Mouse (Mus musculus) lung, embryonic 15.5 days (tissue): Measurements from ENCODE around the gene Hbb-bh2. TPM values are rescaled to one million over a fixed set of nuclear protein-coding genes. Genes with fewer than 3 reads are reported as not detected.
"Not testable (repeated sequence)": the region's sequence is repeated elsewhere in the genome, so short reads cannot be mapped to it uniquely, and the experiment has no call there.

ENCODE experiments used
- ATAC-seq: fragments of 200-750 bp; cut with Nextera tagmentation; 2 replicates; pipeline ENCODE4 v1.8.0; 2017; ENCODE audit warnings: moderate number of reproducible peaks, borderline replicate concordance; ENCODE audit not compliant: low FRiP score, low TSS enrichment; ENCODE audit errors: extremely low read depth
- H3K27ac ChIP-seq: fragments of 300-500 bp; sonication (generic); 2 replicates; pipeline ENCODE4 v1.5.1; 2015; ENCODE audit warnings: moderate library complexity, mild to moderate bottlenecking, inconsistent platforms
- H3K27me3 ChIP-seq: fragments of 300-500 bp; sonication (generic); 2 replicates; pipeline ENCODE4 v1.6.1; 2015; ENCODE audit warnings: inconsistent platforms
- H3K36me3 ChIP-seq: fragments of 300-500 bp; sonication (generic); 2 replicates; pipeline ENCODE4 v1.6.1; 2015; ENCODE audit warnings: inconsistent platforms
- H3K4me1 ChIP-seq: fragments of 300-500 bp; sonication (generic); 2 replicates; pipeline ENCODE4 v1.6.1; 2015; ENCODE audit warnings: inconsistent platforms
- H3K4me2 ChIP-seq: fragments of 300-500 bp; sonication (generic); 2 replicates; pipeline ENCODE4 v1.6.1; 2015; ENCODE audit warnings: inconsistent platforms, mild to moderate bottlenecking, moderate library complexity
- H3K4me3 ChIP-seq: fragments of 300-500 bp; sonication (generic); 2 replicates; pipeline ENCODE4 v1.5.1; 2015; ENCODE audit warnings: mild to moderate bottlenecking, inconsistent platforms
- H3K9ac ChIP-seq: fragments of 300-500 bp; sonication (generic); 2 replicates; pipeline ENCODE4 v1.6.1; 2015; ENCODE audit warnings: inconsistent platforms
- H3K9me3 ChIP-seq: fragments of 300-500 bp; sonication (generic); 2 replicates; pipeline ENCODE4 v1.6.1; 2016; ENCODE audit warnings: inconsistent platforms
- WGBS: fragments of 180-500 bp; shearing (Covaris S2); methylation state at CpG from one replicate; pipeline ENCODE4 v1.1.7; 2015; 5-methylcytosine and 5-hydroxymethylcytosine counted together
- polyA plus RNA-seq: library from polyadenylated mRNA; unstranded; fragments of >200 nt; fragmentation: Nextera tagmentation; extraction: Ambion mirVana; gene quantifications from 2 replicates; pipeline ENCODE4 v1.2.1, GENCODE M21; 2015

The Hbb-bh2 gene
- polyA plus RNA-seq, 1 experiment from 2014 or later: not detected

DNA sequence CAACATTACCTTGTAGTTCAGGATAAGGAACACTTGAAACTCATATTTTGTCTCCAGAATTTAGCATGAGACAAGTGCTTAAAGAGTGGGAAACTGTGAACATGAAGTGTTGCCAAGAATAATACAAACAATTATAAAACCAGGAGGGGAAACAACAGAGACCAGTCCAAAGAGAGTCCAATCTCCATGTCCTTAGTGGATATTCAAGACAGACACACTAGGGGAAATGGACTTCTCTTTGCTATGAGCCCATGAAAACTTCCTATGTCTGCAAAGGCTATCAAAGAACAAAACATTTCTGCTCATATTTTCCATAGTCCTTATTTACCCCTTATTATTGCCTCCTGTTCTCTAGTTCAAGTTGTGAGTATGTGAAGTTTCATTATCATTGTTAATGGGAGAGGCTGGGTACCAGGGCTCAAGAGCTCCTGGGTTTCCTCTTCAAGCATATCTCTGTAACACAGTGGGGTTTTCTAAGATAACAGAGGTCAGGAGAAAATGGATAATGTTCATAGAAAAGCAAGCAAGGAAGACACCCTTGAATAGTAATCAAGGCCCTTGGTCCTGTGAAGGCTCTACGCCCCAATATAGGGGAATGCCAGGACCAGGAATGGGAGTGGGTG, 29.0 kb downstream of the Hbb-bh2 start:
- H3K36me3 ChIP-seq: no peaks in the 10 kb centered on the region
- H3K4me2 ChIP-seq: no peak overlapping the region
- no peak overlapping the region for H3K9ac ChIP-seq
- WGBS: 84% methylated on average over 1 of the region's 1 CpGs
- H3K4me1 ChIP-seq: no peaks in the 10 kb centered on the region
- H3K9me3 ChIP-seq: no peaks in the 10 kb centered on the region
- no peak overlapping the region for H3K4me3 ChIP-seq
- H3K27ac ChIP-seq: no peak overlapping the region
- no peak for ATAC-seq
- H3K27me3 ChIP-seq: no peaks in the 10 kb centered on the region

DNA sequence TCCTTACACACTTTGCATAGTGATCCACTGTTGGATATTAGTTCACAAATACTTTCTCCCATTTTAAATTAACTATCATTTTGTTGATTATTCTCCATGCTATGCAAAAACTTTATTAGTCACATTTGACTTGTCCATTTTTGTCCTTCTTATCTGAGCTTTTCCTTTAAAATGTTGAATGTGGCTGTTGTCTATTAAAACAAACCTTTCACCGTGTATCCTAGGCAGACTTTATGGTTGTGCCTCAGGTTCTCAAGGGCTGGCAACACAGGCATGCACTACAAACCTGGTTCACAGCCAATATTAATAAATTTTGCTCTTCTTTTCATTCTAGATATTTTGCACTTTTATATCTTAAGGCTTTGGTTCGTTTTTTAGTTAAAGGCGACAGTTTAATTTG, 29.6 kb downstream of the Hbb-bh2 start:
- Histone ChIP-seq H3K27ac (no peak overlapping the region), H3K9me3 (no peaks in the 10 kb centered on the region), H3K27me3 (no peaks in the 10 kb centered on the region), H3K4me3 (no peak overlapping the region), H3K4me2 (no peak overlapping the region), H3K36me3 (no peaks in the 10 kb centered on the region), H3K4me1 (no peaks in the 10 kb centered on the region), H3K9ac (no peak overlapping the region)
- 70% methylated on average over 3 of the region's 3 CpGs for WGBS
- no peak for ATAC-seq

DNA sequence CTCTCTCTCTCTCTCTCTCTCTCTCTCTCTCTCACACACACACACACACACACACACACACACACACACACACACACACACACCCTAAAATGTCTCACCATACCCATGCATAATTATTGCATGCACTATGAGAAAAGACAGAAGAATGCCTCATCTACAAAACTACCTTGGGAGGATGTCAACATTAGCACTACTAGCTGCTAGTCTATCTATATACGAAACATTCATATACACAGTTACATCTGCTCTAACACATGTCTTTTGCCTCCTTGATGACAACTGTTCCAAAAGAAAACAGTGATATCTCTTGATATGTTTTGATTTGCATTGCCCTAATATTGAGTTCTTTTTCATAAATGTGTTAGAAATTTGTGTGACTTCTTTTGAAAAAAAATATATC, 30.0 kb downstream of the Hbb-bh2 start:
- Histone ChIP-seq H3K4me1 (no peaks in the 10 kb centered on the region), H3K4me3 (no peak overlapping the region), H3K27me3 (no peaks in the 10 kb centered on the region), H3K4me2 (no peak overlapping the region), H3K9me3 (no peaks in the 10 kb centered on the region), H3K36me3 (no peaks in the 10 kb centered on the region), H3K9ac (no peak overlapping the region), H3K27ac (no peak overlapping the region)
- WGBS: 71% methylated on average over 1 of the region's 1 CpGs
- no peak for ATAC-seq

DNA sequence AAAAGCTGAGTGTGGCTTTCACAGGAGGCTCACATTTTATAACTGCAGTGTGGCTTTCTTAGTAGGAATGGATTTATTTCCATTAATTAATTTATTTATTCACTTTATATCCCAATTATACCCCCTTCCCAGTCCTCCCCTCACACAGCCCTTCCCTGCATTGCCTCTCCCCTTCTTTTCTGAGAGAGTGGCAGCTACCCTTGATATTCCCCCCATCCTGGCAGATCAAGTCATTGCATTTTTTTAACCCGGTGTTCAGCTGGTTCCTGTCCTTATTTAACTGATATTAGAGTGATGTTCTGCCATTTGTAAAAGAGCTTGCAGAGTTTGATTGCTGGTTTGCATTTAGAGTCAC, 30.5 kb downstream of the Hbb-bh2 start:
- Histone ChIP-seq H3K4me3 (no peak overlapping the region), H3K36me3 (no peaks in the 10 kb centered on the region), H3K9me3 (no peaks in the 10 kb centered on the region), H3K4me1 (no peaks in the 10 kb centered on the region), H3K27ac (no peak overlapping the region), H3K27me3 (no peaks in the 10 kb centered on the region), H3K9ac (no peak overlapping the region), H3K4me2 (no peak overlapping the region)
- ATAC-seq: no peak
- WGBS: 48% methylated on average over 1 of the region's 1 CpGs

DNA sequence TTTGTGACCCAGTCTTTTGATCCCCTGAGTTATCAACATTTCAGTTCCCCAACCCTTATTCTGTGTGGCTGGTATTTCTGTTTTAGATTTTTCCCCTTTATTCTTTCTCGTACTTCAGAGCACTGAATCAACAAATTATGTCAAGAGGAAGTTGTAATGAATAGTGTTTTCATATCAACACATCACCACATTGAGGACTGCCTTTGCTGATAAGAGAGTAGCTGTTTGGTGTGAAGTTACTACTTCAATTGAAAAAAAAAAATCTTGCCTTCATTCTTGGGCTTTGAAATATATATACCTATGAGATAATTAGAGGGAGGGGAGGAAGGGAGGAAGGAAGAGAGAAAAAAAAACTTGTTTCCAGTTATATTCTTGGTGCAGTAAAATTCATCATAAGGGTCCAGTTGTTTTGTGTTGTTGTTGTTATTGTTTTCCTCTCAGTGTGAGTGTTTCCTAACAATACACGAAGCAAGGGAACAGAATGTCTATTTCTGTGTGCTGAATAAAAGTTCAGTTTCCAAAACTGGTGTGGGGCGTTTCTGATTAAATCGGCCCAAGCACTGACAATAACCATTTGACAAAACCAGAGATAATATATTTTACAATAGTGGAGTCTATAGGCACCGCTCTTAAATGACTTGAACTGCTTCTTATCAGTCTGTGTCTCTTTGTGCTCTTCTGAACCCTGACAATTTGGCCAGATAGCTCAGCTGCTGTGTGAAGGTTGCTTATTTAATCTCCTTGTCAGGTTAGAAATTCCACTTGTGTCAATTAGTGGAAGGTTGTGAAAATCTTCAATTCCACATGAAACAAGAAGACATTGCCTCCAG, 31.1 kb downstream of the Hbb-bh2 start:
- Histone ChIP-seq H3K27ac (no peak overlapping the region), H3K4me2 (no peak overlapping the region), H3K4me3 (no peak overlapping the region), H3K27me3 (no peaks in the 10 kb centered on the region), H3K36me3 (no peaks in the 10 kb centered on the region), H3K4me1 (no peaks in the 10 kb centered on the region), H3K9me3 (no peaks in the 10 kb centered on the region), H3K9ac (no peak overlapping the region)
- WGBS: 43% methylated on average over 5 of the region's 5 CpGs
- ATAC-seq: no peak

DNA sequence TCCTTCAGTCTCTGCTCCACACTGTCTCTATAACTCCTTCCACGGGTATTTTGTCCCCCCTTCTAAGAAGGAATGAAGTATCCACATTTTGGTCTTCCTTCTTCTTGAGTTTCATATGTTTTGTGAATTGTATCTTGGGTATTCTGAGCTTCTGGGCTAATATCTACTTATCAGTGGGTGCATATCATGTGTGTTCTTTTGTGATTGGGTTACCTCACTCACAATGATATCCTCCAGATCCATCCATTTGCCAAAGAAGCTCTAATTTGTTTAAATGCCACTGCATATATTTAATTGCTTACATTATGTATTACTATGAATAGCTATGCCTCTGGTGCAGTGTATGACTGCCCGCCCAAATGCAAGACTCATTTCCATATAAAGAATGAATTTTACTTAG, 32.2 kb downstream of the Hbb-bh2 start:
- not testable (repeated sequence) for H3K27ac ChIP-seq, ATAC-seq, H3K9me3 ChIP-seq, H3K9ac ChIP-seq, H3K4me2 ChIP-seq, H3K4me3 ChIP-seq, H3K4me1 ChIP-seq, H3K27me3 ChIP-seq, H3K36me3 ChIP-seq
- WGBS: 77% methylated on average over 2 of the region's 2 CpGs

DNA sequence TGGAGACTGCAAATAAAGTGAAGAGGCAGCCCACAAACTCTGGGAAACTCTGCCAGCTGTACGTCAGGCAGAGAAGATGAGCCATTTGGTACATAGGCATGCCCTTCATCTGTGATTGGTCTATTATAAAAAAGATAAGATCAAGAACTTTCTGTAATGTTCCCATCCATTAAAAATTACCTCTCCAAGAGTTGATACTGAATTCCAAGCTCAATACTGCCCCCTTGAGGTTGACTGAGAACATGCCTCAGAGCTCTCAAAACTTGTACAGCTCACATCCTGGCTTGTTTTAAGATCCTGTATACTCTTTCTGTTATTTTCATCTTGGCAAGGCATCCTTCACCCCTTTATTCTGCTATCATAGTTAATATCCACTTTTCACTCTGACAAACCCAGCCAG, 33.5 kb downstream of the Hbb-bh2 start:
- Histone ChIP-seq H3K27ac (no peak overlapping the region), H3K9ac (no peak overlapping the region), H3K4me3 (no peak overlapping the region), H3K36me3 (no peaks in the 10 kb centered on the region), H3K9me3 (no peaks in the 10 kb centered on the region), H3K4me1 (no peaks in the 10 kb centered on the region), H3K27me3 (no peaks in the 10 kb centered on the region), H3K4me2 (no peak overlapping the region)
- ATAC-seq: no peak
- WGBS: 68% methylated on average over 1 of the region's 1 CpGs

DNA sequence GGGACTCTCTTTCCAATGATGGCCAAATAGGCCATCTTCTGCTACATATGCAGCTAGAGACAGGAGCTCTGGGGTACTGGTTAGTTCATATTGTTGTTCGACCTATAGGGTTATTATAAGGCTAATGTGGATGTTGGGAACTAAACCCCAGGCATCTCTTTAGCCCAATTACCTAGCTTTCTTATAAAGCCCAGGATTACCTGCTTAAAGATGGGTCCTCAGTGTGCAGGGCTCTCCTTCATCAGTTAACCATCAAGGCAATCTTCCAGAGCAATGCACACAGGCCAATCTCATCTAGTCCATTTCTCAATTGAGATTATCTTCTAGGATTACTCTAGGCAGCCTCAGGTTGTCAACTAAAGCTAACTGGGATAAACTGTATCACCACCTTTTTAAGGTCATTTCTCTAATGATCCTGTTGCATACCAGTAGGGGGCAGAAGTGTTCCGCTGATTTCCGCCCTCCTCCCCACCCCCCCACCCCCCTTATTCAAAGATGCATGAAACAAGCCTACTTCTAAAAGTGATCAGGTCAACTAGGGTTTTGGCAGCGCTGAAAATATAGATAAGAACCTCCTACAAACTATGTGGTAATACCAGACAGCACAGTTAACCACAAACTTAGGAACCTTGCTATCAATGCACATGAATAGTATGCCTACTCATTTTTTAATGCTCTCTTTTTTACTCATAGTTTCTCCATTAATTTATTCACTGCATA, 47.5 kb downstream of the Hbb-bh2 start:
- H3K4me2 ChIP-seq: no peak overlapping the region
- H3K27ac ChIP-seq: no peak overlapping the region
- H3K9ac ChIP-seq: no peak overlapping the region
- H3K36me3 ChIP-seq: no peaks in the 10 kb centered on the region
- H3K9me3 ChIP-seq: no peaks in the 10 kb centered on the region
- H3K4me3 ChIP-seq: no peak overlapping the region
- WGBS: 25% methylated on average over 4 of the region's 4 CpGs
- no peak for ATAC-seq
- H3K4me1 ChIP-seq: no peaks in the 10 kb centered on the region
- no peaks in the 10 kb centered on the region for H3K27me3 ChIP-seq

DNA sequence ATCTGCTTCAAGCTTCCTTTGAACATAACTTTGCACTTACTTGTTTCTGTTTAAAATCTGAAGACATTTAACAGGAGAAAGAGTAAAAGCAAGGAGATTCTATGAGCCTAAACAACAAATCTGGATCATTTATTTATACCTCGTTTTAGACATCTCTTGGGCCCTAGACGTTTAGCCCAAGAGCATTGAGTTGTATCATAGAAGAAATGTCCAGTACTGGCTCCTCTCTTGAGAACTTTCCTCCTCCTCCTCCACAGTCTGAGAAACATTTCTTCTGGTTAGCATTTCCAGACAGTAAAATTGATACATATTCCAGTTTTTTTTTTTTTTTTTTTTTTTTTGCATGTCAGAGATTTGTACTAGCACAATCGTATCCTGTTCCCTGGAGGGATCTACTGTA, 48.6 kb downstream of the Hbb-bh2 start, which contains the start of gene Olfr67:
Olfr67 (minus strand) TSS at position 101 of the 400 bp plus-strand sequence.
- no peak within 1 kb of the TSS for H3K27ac ChIP-seq
- H3K9ac ChIP-seq: no peak within 1 kb of the TSS
- H3K27me3 ChIP-seq: no peaks in the 10 kb centered on the region
- no peaks in the 10 kb centered on the region for H3K4me1 ChIP-seq
- no peak for ATAC-seq
- no peaks in the 10 kb centered on the region for H3K36me3 ChIP-seq
- no peak within 1 kb of the TSS for H3K4me2 ChIP-seq
- WGBS: 55% methylated on average over 3 of the region's 3 CpGs
- no peaks in the 10 kb centered on the region for H3K9me3 ChIP-seq
- no peak within 1 kb of the TSS for H3K4me3 ChIP-seq

Other genes starting within 250 kb of the Hbb-bh2 start
- not detected in 2 replicates for gene Olfr619, start 239.9 kb downstream of the Hbb-bh2 start, polyA plus RNA-seq
- gene Olfr620, start 228.0 kb downstream of the Hbb-bh2 start, polyA plus RNA-seq: not detected in 2 replicates
- not detected in 2 replicates for gene Olfr622, start 197.8 kb downstream of the Hbb-bh2 start, polyA plus RNA-seq
- gene Olfr623, start 176.8 kb downstream of the Hbb-bh2 start, polyA plus RNA-seq: not detected in 2 replicates
- gene Olfr624, start 169.3 kb downstream of the Hbb-bh2 start, polyA plus RNA-seq: 0.04 TPM in 1 of 2 replicates, not detected in the other
- not detected in 2 replicates for gene Olfr625-ps1, start 157.8 kb downstream of the Hbb-bh2 start, polyA plus RNA-seq
- gene Olfr243, start 125.8 kb downstream of the Hbb-bh2 start, polyA plus RNA-seq: not detected in 2 replicates
- not detected in 2 replicates for gene Olfr628, start 110.1 kb downstream of the Hbb-bh2 start, polyA plus RNA-seq
- gene Olfr629, start 95.6 kb downstream of the Hbb-bh2 start, polyA plus RNA-seq: not detected in 2 replicates
- not detected in 2 replicates for gene Olfr630, start 83.2 kb downstream of the Hbb-bh2 start, polyA plus RNA-seq
- not detected in 2 replicates for gene Olfr69, start 68.9 kb downstream of the Hbb-bh2 start, polyA plus RNA-seq
- gene Olfr68, start 60.8 kb downstream of the Hbb-bh2 start, polyA plus RNA-seq: not detected in 2 replicates
- not detected in 2 replicates for gene Olfr67, start 48.7 kb downstream of the Hbb-bh2 start, polyA plus RNA-seq
- 4,716 and 5,311 TPM in 2 replicates for gene Hbb-bt, start 26.5 kb downstream of the Hbb-bh2 start, polyA plus RNA-seq
- 14,530 and 15,290 TPM in 2 replicates for gene Hbb-bs, start 12.4 kb downstream of the Hbb-bh2 start, polyA plus RNA-seq
- gene Hbb-bh1, start 2.6 kb upstream of the Hbb-bh2 start, polyA plus RNA-seq: 8.2 and 12.5 TPM in 2 replicates
- gene Hbb-y, start 12.7 kb upstream of the Hbb-bh2 start, polyA plus RNA-seq: 807 and 1,263 TPM in 2 replicates
- not detected in 2 replicates for gene Olfr66, start 45.7 kb upstream of the Hbb-bh2 start, polyA plus RNA-seq
- not detected in 2 replicates for gene Olfr64, start 54.0 kb upstream of the Hbb-bh2 start, polyA plus RNA-seq
- not detected in 2 replicates for gene Olfr65, start 63.0 kb upstream of the Hbb-bh2 start, polyA plus RNA-seq
- not detected in 2 replicates for gene Olfr631, start 88.3 kb upstream of the Hbb-bh2 start, polyA plus RNA-seq
- not detected in 2 replicates for gene Olfr632, start 93.8 kb upstream of the Hbb-bh2 start, polyA plus RNA-seq
- not detected in 2 replicates for gene Olfr633, start 103.9 kb upstream of the Hbb-bh2 start, polyA plus RNA-seq
- not detected in 2 replicates for gene Olfr635, start 130.6 kb upstream of the Hbb-bh2 start, polyA plus RNA-seq
- gene Olfr638, start 158.2 kb upstream of the Hbb-bh2 start, polyA plus RNA-seq: not detected in 2 replicates
- not detected in 2 replicates for gene Olfr639, start 176.8 kb upstream of the Hbb-bh2 start, polyA plus RNA-seq
- gene Olfr640, start 185.1 kb upstream of the Hbb-bh2 start, polyA plus RNA-seq: not detected in 2 replicates
- not detected in 2 replicates for gene Olfr641, start 194.9 kb upstream of the Hbb-bh2 start, polyA plus RNA-seq
- not detected in 2 replicates for gene Olfr642, start 212.1 kb upstream of the Hbb-bh2 start, polyA plus RNA-seq
- not detected in 2 replicates for gene 4930516K23Rik, start 220.9 kb upstream of the Hbb-bh2 start, polyA plus RNA-seq
- gene Olfr644, start 231.3 kb upstream of the Hbb-bh2 start, polyA plus RNA-seq: not detected in 2 replicates
- not detected in 2 replicates for gene Olfr645, start 244.9 kb upstream of the Hbb-bh2 start, polyA plus RNA-seq